Mouse (Mus musculus): ENCODE data around the gene A3galt2.

Gene A3galt2

DNA sequence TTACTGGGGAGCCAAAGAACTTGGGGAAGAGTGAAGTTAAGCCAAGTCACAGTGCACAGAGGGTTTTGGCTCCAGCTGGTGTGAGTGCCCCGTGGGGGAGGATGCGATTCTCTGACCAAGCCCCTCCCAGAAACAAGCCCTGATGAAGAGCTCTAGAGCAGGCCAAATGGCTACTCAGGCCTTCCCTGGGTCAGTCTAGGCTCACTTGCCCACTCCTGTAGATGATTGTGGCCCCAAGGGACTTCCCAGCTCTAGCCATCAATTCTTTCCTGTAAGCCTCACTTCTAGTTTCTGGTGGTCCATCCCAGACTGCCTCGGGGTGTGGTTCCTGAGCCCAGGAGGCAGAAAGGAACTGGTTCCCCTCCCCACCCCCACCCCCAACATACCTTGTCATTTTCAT lies at the start of gene A3galt2:
TSS of gene A3galt2 (plus strand) at position 301 of the 400 bp plus-strand sequence.
- DNase-seq (ENCODE audit: extremely low spot score, low spot score): no peak

DNA sequence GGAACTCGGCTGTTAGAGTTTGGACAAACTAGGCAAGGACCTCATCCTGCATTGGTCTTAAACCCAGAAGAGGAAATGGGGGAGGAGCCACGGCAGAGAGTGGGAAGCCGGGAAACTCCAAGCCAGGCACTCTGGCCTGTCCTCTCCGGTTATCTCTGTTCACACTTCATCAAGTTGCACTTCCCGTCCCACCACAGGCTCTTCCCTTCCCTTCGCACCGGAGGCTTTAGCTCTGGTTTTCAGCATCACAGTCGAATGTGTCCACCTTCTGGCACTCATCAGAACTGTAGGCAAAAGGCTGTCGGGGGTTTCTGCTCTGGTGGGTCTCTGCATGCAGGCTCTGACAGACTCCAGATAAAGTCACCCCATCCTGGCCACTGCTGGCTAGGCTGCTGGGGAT lies 48.5 kb upstream of the A3galt2 start:
- DNase-seq (ENCODE audit: extremely low spot score, low spot score): peak; percentile 52

DNA sequence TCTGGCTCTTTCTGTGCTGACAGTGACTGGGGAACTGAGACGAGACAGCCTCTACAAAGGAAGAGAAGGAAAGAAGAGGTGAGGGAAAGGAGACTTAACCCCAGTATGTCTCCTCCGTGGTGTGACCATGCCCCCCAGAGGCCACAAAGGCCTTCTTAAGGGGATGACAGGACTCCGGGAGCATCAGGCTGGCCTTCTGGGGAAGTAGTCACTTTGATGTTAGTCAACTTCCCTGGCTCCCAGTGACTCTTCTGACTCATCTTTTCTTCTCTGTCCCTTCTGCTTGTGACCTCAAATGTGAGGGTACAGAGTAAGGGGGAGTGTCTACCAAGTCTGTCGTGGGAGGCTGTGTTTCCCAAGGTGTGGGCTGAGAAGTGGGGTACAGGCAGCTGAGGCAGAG lies 47.8 kb upstream of the A3galt2 start:
- no peak for DNase-seq (ENCODE audit: extremely low spot score, low spot score)

DNA sequence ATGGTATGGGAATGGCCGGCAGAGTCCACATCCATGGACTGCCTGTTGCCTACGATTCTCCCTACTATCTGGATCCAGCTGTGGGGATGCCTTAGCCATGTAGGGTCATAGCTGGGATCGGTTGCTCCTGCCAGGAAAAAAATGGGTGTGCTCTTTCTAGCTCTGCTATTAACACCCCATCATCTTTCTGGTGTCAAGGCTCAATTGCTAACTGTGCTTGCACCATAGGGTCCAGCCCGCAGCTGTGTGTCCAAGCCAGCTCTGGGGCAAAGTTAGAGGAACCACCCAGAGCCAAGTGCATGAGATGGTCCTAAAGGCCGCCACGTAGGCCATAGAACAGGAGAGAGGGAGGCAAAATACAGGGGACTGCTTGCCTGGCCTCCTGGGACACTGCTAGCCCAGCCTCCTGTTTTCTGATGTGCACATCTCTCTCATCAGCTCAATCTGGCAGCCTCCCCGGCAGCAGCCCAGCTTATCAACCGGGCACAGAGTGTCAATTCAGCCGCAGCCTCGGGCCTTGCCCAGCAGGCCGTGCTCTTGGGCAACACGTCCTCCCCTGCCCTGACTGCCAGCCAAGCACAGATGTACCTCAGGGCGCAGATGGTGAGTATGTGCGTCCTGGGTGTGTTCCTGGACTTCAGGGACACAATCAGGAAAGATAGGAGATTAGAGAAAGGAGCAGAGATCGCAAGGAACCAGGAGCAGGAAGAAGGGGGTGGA lies 45.9 kb upstream of the A3galt2 start:
- no peak for DNase-seq (ENCODE audit: extremely low spot score, low spot score)

DNA sequence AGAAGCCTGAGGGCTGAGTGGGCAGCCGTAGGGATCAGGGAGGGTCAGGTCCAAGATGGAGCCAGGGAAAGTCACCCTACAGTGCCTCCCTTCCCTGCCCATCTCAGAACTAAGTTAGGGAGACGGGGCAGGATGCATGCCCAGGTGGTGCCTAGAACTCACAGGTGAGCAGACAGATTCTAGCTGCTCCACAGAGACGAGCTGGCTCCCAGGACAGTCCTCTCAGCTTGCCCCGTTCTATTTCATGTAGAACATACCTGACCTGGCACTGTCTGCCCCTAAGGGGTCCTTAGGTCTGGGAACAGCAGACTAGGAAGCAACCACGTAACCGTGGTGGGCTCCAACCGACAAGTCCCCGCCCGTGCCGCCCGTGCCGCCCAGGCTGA lies 45.4 kb upstream of the A3galt2 start:
- no peak for DNase-seq (ENCODE audit: extremely low spot score, low spot score)

DNA sequence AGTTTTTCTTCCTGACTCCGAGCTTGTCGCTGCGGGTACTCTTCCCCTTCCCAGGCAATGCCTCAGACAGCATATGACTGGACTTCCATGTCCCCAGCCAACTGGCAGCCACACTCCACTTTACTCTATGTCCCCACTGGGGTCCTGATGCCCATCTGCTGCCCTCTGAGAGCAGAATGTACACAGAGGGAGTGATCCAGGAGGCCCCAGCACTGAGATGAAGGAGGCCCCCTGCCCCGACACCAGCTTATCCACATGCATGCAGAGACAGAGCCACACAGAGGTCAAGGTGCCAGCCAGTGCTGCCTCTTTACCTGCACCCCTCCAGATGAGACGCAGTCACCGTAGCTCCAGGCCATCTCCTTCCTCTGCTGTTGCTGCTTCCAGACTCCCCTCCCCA lies 44.9 kb upstream of the A3galt2 start:
- DNase-seq (ENCODE audit: extremely low spot score, low spot score): no peak

DNA sequence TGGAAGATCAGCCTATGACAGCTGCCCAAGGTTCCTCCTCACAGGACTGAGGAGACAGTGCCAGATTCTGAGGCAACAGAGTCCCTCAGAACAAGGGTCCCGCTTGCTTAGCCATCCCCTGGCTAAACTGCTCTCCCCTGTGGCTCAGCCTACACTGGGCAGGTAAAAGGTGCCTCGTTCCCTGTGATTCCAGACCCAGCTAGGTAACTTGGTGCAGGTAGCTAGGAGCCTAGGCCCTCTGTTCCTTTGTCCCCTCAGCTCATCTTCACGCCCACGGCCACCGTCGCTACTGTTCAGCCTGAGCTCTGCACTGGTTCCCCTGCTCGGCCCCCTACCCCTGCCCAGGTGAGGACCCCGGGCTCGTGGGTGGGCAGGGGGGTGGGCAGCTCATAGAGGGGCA lies 44.4 kb upstream of the A3galt2 start:
- DNase-seq (ENCODE audit: extremely low spot score, low spot score): no peak

DNA sequence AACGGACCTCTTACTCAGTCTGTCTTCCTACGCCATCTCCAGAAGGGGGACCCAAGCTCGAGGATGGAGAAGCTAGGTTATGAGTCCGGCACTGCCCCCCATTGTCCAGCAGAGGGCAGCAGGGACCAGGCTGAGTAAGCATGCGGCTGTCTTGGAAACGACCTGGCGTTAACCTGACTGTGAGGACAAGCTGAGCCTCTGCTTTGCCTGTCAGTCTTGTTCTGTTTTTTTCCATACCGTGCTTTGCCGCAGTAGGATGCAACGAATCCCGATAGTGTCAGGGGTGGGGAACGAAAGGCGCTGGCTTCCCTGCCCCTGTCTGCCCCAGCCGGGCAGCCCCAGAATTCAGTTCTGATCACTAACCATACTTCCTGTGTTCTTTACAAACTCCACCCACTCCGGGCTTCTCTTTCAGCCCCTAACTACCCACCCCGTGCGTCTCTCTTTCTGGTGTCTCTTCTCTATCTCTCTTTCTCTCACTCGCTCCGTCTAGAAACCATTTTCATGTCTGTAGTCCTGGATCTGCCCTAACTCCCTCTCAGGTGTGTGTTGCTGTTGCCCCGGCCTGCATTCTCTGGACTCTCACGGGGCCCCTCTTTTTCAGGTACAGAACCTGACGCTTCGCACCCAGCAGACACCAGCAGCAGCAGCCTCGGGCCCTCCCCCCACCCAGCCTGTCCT lies 43.6 kb upstream of the A3galt2 start:
- peak; percentile 92 for DNase-seq (ENCODE audit: extremely low spot score, low spot score)

DNA sequence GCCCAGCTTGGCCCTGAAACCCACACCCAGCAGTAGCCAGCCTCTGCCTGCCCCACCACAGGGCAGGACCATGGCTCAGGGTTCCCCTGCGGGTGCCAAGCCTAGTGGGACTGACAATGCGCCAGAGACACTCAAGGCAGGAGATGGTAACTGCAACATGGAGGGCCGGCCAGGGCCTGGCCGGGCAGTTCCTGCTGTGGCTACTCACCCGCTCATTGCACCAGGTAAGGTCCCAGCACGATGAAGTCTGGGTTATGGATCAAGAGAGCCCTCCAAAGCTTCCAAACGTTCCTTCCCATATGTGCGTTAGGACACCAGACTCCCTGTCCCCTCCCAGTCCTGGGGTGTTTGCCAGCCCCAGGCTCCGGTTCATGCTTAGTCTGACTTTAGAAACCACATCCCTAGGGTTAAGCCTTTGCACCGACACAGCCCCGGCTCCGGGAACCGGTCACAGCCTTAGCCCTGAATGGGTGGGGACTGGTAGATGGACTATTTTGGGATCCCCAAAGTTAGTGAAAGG lies 43.0 kb upstream of the A3galt2 start:
- DNase-seq (ENCODE audit: extremely low spot score, low spot score): no peak

DNA sequence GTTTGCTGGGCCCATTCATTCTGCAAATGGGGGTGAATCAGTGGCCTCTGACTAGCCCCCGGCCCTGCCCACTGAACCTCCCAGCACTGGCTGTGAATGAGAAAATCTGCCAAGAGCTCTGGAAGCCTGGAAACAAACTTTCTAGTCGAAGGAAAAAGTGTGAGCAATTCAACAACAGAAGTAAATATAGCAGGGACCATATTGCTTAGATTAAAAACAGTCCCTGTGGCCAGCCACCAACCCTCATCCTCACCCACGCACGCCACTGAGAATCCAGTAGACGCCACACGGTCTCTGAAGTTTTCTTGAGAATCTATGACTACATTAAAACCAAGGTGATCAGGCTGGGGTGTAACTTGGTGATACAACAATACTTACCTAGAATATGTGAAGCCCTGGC lies 42.2 kb upstream of the A3galt2 start:
- DNase-seq (ENCODE audit: extremely low spot score, low spot score): no peak

DNA sequence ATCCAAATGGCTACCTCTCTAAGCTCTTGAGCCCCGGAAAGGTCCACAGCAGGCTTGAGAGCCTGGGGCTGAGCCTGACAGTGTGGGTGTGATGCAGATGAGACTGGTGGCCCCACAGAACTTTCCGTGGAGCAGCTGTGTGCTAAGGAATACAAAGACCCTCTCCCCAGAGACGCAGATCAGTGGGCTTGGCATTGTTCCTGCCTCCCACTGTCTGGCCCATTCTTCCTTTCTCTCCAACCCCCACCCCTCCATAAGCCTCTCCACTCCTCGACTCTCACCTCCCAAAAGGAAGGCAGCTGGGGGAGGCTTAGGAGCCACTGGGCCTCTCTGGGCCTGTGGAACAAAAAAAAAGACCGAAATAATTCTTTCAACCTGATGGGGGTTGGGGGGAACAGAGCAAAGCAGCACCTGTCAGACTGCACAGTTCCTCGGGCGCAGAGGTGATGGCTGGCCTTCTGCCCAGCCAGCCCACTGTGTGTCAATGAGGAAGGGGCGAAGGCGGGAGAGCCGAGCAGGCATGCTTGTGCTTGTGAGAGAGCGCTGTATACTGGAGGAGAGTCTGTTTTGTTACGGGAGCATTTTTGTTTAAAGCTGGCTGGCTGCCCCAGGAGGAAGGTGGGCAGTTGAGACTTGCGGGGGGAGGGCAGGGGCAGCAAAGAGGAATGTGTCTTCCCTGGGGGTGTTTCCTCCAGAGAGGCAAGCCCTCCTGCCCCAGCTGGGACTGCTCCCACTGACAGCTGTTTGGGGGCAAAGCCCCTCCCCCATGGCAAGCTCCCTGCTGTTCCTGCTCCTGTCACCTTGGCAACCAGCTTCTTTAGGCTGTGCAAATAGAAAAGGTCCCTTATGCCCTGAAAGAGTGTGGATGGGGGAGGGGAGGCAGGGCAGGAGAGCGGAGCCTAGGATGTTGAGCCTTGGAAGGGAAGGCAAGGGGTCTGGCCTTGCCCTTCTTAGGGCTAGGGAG lies 39.6 kb upstream of the A3galt2 start:
- peak; percentile 91 for DNase-seq (ENCODE audit: extremely low spot score, low spot score)

DNA sequence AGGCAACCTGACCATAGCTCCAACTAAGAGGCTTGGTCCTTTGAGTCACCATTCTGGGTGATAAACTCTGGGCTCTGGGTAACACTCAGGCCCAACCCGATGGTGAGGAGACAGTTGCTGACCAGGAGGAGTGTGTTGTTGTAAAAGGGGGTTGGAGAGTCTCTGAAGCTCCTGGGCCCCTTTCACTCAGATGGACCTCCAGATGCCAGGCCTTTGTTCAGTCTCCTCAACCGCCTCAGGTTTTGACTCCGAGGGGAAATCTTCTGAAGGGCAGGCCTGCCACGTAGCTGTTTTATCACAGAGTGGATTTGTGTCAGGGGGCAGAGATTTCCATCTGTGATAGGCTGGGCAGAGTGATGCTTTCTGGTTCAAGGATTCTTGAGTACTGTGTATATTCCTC lies 38.9 kb upstream of the A3galt2 start:
- no peak for DNase-seq (ENCODE audit: extremely low spot score, low spot score)

DNA sequence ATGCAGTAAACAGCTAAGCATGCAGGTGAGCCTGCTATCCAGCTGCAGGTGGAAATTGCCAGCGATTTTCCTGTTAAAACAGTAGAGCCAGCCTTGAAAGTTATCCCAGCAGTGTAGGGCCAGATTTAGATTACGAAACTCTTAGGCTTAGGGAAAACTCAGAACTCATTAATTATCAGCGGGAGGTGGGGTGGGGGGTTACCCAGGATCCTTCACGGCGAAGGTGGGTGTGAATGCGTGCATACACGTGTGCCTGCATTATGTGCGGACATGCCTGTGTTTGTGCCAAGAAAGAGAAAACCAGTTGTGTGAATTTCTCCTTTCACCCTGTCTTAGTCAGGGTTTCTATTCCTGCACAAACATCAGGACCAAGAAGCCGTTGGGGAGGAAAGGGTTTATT lies 38.4 kb upstream of the A3galt2 start:
- no peak for DNase-seq (ENCODE audit: extremely low spot score, low spot score)

DNA sequence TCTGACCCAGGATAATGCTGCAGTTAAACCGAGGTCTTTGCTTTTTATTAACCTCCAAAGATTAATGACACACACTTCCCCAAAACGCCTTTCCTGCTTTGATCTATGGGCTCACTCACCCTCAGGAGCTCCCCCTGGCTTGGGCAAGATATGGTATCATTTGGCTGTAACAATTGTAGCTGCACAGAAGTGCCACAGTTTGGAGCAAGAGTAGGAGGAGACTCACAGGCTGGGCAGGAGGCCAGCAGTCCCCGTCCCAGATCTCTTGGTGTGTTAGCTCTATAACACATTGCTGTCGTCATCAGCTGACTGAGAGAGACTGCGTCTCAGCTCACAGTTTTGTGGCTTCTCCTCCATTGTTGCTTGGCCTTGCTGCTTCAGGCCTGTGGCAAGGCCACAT lies 35.1 kb upstream of the A3galt2 start:
- peak; percentile 40 for DNase-seq (ENCODE audit: extremely low spot score, low spot score)

DNA sequence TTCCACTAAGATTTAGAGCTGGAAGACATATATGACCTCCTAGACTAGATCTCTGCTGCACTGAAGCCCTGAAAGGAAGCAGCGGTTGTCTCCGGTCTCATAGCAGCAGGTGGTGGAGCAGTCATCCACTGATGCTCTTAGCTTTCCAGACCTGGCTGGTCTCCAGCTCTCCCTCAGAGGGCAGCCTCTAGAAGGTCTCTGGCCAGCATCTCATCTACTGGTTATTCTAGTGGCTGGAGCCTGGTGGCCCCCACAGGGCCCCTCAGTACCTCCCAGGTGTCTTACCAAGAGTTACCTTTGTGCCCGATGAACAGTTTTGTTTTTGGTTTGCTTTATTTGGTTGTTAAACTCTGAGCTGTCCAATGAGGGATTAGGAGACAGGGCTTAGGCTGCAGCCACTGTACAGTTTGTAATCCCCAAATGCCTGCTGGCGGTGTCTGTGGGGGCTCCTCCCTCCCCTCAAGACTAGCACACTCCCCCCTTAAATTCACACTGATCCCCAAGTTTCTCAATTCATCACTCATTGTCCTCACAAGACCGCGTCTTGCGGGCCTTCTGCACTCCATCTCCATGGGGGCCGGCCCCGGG lies 34.0 kb upstream of the A3galt2 start:
- no peak for DNase-seq (ENCODE audit: extremely low spot score, low spot score)

DNA sequence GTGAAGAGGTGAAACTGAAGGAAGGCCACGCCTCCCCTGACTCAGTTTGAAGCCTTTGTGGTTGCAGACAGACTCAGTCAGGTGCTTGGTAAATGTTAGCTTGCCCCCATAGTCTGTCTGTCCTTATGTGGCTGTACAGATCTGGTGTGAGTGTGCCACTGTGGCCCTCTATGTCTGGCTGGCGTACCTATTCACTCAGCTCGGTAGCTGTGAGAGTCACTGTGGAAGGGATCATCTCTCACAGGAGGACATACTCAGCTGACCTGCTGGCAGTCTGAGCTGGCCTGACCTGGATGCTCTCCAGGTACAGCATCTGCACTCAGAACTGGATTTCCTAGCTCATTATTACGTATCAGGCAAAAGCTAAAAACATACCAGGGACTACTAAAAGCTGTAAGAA lies 33.4 kb upstream of the A3galt2 start:
- DNase-seq (ENCODE audit: extremely low spot score, low spot score): no peak

DNA sequence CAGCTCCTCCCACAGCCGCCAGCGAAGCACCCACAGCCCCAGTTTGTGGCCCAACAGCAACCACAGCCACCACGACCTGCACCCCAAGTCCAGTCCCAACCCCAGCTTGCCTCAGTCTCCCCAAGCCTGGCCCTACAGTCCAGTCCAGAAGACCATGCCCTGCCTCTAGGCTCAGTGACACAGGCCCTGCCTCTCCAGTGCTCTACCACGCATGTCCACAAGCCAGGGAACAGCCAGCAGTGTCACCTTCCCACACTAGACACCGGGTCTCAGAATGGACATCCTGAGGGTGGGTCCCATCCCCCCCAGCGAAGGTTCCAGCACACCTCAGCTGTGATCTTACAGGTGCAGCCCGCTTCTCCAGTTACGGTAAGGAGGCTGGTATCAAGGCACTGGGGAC lies 32.2 kb upstream of the A3galt2 start:
- no peak for DNase-seq (ENCODE audit: extremely low spot score, low spot score)

DNA sequence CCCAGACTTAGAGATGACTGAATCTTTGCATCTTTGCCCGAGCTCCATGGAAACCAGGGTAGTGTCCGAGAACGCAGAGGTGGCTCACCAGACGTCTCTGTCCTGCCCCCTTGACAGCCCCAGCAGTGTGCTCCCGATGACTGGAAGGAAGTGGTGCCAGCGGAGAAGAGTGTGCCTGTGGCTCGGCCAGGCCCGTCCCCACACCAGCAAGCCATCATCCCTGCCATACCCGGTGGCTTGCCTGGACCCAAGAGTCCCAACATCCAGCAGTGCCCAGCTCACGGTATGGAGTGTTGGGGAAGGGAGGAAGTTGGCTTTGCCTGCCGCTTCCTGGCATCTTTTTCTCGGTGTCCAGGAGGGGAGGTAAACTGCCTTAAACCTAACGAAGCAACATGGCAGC lies 31.7 kb upstream of the A3galt2 start:
- DNase-seq (ENCODE audit: extremely low spot score, low spot score): no peak

DNA sequence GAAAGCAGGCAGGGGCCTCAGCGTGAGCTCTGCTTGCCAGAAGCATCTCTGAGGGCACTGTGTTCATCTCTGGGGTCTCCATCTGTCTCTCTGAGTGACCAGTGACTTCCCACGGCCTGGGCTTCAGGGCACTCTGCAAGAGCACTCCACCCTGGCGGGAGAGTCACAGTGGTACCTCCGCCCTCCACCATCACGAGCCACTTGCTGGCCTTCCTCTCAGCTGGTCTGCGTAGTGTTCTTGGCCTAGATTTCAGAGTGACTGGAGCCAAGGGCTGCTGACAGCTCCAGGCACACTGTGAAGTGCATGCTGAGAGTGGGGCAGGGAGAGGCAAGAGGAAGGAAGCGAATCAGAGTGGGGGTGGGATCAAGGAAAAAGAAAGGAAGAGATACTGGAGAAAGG lies 31.1 kb upstream of the A3galt2 start:
- DNase-seq (ENCODE audit: extremely low spot score, low spot score): no peak

DNA sequence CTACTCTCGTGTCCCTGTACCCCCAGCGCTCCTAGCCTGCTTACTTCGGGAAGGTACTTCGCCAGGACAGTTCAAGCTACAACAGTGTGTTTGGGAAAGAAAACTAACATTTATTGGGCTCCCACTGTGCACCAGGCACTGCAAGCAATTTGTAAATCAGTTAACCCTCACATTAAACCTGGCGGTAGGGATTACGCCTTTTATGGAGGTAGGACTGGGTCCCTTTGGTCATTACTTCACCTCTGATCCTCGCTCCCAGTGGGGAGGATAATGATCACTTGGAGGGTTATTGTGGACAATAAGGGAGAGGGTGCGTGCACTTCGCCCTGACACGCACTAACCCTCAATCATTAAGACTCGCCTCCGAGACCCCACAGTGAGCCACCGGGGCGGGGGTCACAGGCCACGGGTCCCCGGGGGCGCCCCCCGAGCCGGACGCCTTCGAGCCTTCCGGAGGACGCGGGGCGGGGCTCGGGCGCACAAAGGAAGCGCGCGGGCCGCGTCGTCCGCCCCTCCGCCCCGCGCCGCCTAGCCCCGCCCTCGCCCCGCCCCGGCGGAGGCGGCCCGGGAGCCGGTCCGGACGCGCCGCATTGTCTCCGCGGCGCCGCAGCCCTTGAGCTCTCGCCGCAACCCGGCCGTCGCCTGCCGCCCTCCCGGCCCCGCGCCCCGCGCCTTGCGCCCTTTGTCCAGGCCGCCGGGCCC lies 28.0 kb upstream of the A3galt2 start:
- DNase-seq (ENCODE audit: extremely low spot score, low spot score): peak; percentile 79

Measured in neural tube, embryonic 10.5 days (tissue).